Mouse (Mus musculus) cerebellum, postnatal 10 days (tissue): ENCODE measurements around the gene Traf1.

ENCODE experiments used
- DNase-seq, 2 experiments: peaks; one replicate each; pipeline ENCODE4 v3.0.0; 2021; ENCODE audit warnings: mixed read lengths in 2 of 2

Gene Traf1

GRCm38 (mm10) chr2:34961481-34962036 is at the start of gene Traf1:
Traf1 (minus strand) TSS chr2:34961772.
- peak in 1 of 2 experiments; percentile 34 for DNase-seq

- no peak for DNase-seq
Measured at GRCm38 (mm10) chr2:34998956-34999355, 37.4 kb upstream of the Traf1 start.

DNA sequence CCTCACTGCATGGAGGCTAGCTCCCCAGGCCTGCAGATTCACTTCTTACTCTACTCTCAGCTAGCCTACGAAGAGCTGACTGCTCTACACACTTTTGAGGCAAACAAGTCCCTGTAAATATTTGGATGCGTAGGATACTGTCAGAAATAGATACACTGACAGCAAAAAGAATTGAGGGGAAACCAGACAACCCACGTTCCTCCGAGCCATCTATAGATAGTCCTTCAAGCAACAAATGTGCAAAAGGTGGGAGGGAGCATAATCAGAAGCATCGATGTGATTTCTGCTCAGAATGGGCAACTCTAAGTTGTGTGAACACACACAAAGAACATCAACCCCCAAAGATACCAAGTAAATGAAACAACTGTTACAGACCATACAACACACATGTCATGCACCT is 34.9 kb upstream of the Traf1 start:
- no peak for DNase-seq

DNA sequence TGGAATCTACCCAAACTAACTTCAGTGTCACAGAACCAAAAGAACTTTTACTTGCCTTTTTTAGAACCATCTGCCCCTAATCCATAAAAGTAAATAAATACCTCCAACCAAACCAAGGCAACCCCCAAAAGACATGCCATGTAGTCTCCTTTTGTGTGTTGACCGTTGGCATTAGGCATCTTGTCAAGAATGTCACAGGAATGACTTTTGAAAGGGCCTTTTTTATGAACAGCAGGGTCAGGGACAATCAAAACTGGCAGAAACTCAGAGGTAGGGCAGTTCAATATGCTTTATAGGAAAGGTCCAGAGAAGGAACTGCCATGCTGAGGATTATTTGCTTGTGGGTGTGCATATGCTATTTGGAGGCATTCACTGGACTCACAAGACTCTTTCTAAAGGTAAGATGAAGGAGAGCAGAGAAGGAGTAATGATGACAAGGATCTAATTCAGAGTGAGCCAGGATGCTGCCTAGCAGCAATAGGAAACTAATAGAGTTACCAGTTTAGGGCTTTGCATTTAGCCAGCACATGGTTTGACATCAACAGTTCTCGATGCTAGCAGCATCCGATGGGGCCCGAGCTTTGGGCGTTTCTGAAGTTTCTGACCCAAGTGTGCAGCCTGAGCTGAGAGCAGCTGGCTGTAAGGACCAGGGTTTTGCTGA is 32.3 kb upstream of the Traf1 start:
- DNase-seq: no peak

DNA sequence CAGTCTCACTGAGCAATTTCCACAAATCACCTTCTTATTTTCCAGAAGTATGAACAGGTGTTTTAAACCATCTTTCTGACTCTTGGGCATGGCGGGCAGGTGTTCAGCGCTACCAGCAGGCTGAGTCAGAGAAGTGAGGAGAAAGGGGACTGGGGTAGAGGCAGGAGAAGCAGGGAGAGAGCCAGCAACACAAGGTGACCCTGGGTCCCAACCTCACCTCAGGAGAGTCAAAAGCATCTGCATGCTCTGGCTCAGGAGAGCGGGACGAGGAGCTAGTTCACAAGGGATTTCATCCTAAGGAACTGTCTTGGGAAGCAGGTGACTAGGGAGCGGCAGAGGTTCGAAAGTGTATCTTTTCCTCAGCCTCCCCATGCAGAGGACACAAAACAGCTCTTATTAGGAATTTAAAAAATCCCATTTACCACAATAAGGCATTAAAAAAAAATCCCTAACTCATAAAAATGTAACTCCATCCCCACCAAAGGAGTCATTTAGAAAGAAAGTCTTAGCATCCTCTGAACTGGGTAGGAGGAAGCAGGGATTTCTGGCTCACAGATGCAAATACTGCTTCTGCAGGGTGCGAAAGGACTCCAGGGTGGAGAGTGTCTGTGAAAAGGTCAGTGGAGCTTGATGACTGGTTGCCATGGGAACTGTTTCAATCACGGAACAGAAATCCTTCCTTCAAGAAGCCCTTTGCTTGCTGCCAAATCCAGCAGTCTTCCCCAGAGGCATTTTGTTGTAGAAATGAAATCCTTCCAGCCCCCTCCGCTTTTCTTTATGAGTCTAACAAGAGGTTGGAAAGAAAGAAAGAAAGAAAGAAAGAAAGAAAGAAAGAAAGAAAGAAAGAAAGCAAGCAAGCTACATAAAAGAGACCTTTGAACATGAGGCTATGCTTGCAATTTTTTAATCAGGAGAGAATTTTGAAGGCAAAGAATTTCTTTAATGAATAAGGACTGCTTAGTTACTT is 31.4 kb upstream of the Traf1 start:
- DNase-seq: peak; percentile 73 to 78

DNA sequence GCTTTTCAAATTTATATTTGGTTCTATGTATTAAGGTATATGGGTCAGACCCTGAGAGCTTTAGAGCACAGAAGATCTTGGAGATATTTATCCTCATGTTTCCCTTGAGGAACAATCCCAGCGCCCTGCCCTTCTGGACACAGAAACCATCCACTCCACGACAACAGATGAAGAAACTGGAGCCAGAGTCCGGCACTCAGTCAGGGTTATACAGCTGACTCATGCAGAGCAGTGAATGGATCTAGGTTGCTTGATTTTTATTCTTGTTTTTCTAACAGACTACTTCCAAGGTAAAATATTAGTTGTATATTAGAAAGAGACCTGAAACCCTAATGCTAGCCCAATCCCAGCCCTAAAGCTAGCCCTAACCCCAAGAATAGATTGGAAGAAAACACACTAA is 30.4 kb upstream of the Traf1 start:
- no peak for DNase-seq

- DNase-seq: no peak
Measured at GRCm38 (mm10) chr2:34989749-34990148, 28.2 kb upstream of the Traf1 start.

DNA sequence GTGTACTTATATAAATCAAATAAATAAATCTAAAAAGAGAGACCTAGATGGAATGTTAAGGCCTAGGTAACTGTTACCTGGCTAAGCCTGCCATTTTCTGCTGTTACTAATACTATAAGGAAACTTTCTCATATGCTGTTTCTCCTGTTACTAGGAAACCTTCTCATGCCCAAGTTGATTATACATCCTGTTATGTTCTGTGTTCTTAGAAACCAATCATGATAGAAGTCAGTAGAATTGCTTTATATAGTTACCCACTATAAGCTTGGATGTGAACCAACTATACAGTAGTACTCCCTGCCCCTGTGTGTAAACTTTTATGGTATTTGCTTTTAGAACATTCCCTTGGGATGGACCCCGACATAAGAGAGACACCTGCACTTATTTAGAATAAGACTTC is 26.0 kb upstream of the Traf1 start:
- no peak for DNase-seq

DNA sequence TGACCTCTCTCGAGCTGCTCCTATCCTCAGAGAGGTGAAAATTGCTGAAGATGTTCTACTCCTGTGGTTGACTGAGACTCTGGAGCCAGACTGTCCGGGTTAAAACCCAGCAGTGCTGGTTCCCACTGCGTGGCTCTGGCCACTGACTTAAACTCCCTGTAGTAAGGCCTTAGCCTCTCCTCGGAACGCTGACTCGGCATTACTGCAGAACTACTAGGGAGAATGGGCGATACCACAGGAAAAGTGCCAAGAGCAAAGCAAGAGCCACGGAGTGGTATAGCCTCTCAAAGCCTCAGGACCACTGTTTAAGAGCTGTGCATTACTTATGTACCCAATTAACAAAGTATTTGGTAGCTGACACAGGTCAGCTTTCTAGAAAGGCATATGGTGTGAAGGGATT is 23.3 kb upstream of the Traf1 start:
- DNase-seq: no peak

- DNase-seq: no peak
Measured at GRCm38 (mm10) chr2:34982906-34983698, 21.5 kb upstream of the Traf1 start.

- peak; percentile 46 to 59 for DNase-seq
Measured at GRCm38 (mm10) chr2:34982096-34982724, 20.6 kb upstream of the Traf1 start.

- DNase-seq: no peak
Measured at GRCm38 (mm10) chr2:34979459-34980011, 18.0 kb upstream of the Traf1 start.

- DNase-seq: no peak
Measured at GRCm38 (mm10) chr2:34978226-34978625, 16.7 kb upstream of the Traf1 start.

DNA sequence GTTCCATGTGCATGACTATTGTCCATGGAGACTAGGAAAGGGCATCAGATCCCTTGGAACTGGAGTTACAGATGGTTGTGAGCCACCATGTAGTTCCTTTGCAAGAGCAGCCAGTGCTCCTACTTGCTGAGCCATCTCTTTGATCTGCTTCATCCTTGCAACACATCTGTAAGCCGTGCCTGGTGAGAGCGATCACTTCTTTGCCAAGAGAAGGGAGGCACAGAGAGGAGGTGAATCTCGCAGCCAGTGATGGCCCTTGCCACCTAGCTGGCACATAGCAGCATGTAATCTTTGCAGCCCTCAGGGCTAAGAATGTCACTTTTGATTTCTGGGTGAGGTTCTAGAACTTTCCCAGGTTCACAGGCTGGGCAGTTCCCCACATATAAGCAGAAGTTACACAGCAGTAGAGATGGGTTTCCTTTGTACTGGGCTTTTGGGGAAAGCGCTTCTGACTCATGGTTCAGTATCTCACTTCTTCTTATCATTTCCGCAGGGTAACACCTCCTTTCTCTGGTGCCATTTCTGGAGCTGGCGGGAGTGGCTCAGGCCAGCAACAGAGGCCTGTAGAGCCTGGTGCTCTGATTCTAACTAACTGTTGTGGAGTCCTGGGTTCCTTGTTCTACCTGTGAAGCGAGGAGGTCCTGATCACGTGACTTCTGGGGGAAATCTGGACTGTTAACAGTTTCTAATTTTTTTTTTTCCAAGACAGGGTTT is 15.5 kb upstream of the Traf1 start:
- no peak for DNase-seq

DNA sequence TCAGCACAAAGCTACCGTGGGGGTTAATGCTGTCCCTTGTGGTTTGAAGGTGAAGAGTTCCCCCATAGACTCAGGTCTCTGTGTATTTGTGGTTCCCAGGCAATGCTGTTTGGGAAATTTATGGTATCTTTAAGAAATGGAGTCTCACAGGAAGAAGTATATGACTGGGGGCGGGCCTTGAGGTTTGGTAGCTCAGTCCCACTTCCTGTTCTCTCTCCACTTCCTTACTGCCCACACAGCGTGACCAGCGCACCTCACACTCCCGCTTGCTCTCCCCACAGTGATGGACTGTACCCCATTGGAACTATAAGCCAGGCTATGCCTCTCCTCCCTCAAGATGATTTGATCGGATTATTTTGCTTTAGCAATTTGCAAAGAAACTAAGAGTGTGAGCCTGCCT is 14.9 kb upstream of the Traf1 start:
- no peak for DNase-seq

- no peak for DNase-seq
Measured at GRCm38 (mm10) chr2:34973087-34973486, 11.5 kb upstream of the Traf1 start.

- no peak for DNase-seq
Measured at GRCm38 (mm10) chr2:34971080-34971888, 9.7 kb upstream of the Traf1 start.

DNA sequence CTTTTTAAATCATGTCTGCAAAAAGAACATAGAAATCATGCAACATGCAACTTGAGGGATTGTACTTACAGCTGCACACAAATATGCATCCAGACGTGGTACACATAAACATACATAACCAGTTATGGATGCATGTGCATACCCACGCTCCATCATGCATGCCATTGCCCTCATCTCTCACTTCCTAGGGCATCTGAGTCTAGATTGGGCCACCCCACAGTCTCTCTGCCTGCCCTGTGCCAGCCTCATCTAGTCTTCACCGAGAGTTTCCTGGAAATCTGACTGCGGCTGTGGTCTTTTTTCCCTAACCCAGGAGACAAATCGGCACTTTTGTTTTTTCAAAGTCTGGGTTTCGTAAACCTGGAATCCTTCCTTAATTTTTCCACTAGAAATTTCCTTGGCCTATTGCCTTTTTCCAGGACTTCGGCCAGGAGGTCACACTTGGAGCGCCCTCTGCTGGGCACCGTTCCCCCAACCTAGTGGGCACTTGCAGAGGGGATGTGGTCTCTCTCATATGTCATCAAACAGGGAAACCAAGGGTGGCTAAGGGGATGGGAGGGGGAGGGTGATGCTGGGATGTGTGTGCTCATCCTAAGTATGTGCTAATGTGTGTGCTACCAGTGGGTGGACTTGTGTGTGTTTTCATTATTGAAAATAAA is 8.6 kb upstream of the Traf1 start:
- peak; percentile 96 to 98 for DNase-seq

DNA sequence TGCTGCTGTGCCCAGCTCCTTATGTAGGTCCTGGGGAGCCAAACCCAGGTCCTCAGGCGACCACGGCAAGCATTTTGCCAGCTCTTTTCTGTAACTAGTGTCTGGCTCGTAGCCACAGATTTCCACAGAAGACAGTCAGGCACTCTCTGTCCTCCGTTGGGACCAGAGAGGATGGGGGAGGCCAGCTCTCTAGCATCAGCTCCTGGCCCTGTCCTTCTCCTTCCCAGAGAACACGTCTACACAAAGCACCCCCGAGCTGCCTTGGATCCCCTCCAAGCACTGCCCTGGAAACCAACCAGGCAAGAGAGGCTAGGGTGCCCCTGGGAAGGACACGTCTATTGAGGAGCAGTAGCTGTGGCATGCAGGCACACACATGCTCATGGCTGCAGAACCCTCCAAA is 7.6 kb upstream of the Traf1 start:
- DNase-seq: peak in 1 of 2 experiments; percentile 47
